Mouse (Mus musculus): ENCODE results near the gene Ctnna3.

DNA sequence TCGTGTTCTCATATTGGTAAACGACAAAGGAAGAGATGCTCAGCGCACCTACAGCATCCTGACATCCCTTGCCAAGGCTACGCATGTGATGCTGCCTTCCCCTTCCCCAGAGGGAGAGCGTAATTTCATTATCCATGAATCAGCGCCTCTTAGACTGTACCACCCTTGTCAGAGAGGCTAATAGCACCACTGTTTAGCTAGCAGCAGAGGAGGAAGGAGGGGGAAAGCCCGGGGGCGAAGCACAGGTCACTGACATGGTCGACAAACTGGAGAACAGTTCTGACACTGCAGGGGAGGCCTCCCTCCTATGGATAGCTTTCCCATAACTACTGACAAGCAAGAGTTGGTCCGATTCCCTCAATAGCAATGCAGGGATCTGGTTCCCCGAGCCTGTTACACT, 653.9 kb downstream of the Ctnna3 start:
- no peak for TF ChIP-seq POLR2A (IDR thresholded peaks at IDR 0.05; ENCODE audit: insufficient read length, low read depth)
- no peak for TF ChIP-seq MYOD1 (IDR thresholded peaks at IDR 0.05; ENCODE audit: control insufficient read depth in 1 of 3, insufficient read length in 2 of 3, low read depth in 2 of 3)
- no peak for TF ChIP-seq POLR2AphosphoS2 (IDR thresholded peaks at IDR 0.05; ENCODE audit: insufficient read length, low read depth)
- TF ChIP-seq E2F4 (IDR thresholded peaks at IDR 0.05; ENCODE audit: insufficient read depth) = no peak
- no peak for TF ChIP-seq MYOG (IDR thresholded peaks at IDR 0.05; ENCODE audit: control insufficient read depth in 1 of 3, insufficient read depth in 1 of 3, insufficient read length in 2 of 3, low read depth in 2 of 3)
- no peak for TF ChIP-seq CEBPB (IDR thresholded peaks at IDR 0.05; ENCODE audit: insufficient read depth, poor library complexity, severe bottlenecking)
- no peak for TF ChIP-seq REST (IDR thresholded peaks at IDR 0.05; ENCODE audit: insufficient read depth, insufficient read length)
- TF ChIP-seq USF1 (IDR thresholded peaks at IDR 0.05; ENCODE audit: low read depth) = no peak
- no peak for TF ChIP-seq TCF3 (IDR thresholded peaks at IDR 0.05; ENCODE audit: insufficient read length, low read depth)
- TF ChIP-seq TCF12 (IDR thresholded peaks at IDR 0.05; ENCODE audit: insufficient read depth, poor library complexity, severe bottlenecking) = no peak
- TF ChIP-seq MAX (IDR thresholded peaks at IDR 0.05; ENCODE audit: low read depth) = no peak
- TF ChIP-seq SRF (IDR thresholded peaks at IDR 0.05; ENCODE audit: control insufficient read depth, insufficient read length, low read depth) = no peak

Measured in myocyte (in vitro differentiated cells).